Mouse (Mus musculus): ENCODE measurements around the gene Mef2d. TPM values are rescaled to one million over a fixed set of nuclear protein-coding genes. Genes with fewer than 3 reads are reported as not detected.
"Not testable (repeated sequence)": the region's sequence is repeated elsewhere in the genome, so short reads cannot be mapped to it uniquely, and the experiment has no call there.

The Mef2d gene
- polyA plus RNA-seq, 1 experiment from 2014 or later = 17.7 TPM

DNA sequence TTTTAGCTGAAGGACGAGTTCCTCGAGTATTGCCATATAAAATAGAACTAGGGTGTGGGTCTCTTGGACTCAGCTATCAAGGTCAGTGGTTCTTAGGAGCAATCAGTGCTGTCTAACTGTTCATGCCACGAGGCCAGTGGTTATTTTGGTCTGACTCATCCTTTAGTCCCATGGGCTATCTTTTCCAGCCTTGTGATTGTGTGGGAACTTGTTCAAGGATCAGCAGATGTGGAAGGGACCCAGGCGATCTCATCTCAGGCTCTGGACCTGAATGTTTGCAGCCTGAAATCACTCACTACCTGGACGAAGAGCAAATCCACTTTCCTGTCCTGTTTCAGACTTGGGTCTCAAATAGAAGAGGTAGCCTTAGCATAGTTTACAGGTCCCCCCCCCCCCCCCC is 34.9 kb downstream of the Mef2d start:
- H3K4me3 ChIP-seq = peak overlapping the region; percentile 55
- peak overlapping the region; percentile 66 for H3K4me2 ChIP-seq (replicated peaks)
- peaks cover 12% of the 10 kb centered on the region; the same call in 1 of the 2 replicates for H3K36me3 ChIP-seq
- H3K4me1 ChIP-seq = peaks cover 6% of the 10 kb centered on the region
- 70% methylated on average over 5 of the region's 5 CpGs for WGBS
- peak overlapping the region; percentile 65 for H3K9ac ChIP-seq
- no peak for ATAC-seq (ENCODE audit: low FRiP score)
- H3K27ac ChIP-seq = peak overlapping the region; percentile 94
- no peaks in the 10 kb centered on the region for H3K9me3 ChIP-seq (replicated peaks)
- H3K27me3 ChIP-seq = peaks cover 6% of the 10 kb centered on the region

DNA sequence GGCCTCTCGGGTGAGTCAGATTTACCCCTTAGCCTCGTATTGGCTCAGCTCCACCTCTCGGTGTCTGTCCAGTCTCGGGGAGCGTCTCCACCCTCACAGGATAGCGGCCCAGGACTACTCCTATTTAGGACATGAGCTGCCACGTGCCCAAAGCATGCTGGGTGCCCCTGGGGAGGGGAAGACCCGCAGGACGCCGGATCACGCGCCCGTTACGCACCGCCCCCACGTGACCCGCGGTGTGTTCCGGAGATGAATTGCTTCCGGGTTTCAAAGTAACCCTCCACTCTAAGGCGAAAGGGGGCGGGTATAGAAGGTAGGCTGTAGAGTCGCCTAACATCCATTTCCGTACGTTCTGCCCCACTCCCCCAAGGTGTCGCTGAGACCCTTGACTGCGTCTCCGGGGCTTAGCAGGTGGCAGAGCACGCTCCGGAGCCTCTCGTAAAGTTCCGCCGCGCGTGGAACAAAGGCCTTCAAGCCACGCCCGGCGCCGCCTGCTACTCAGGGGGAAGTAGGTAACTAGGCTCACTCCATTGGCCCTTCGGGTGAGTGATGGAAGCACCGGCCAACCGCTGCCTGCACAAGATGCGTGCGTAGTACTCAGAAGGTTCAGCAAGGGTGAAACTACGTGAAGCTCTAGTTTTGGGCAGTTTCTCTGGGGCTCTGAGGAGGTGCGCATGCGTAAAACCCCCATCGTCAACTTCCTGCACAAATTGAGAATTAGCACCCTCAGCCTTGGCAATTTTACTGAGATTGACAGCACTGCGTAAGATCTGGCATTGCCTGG is 35.6 kb downstream of the Mef2d start:
- Histone ChIP-seq H3K9ac (peak overlapping the region; percentile 65), H3K36me3 (peaks cover 12% of the 10 kb centered on the region; the same call in 1 of the 2 replicates), H3K4me3 (peak overlapping the region; percentile 55), H3K9me3 (replicated peaks) (no peaks in the 10 kb centered on the region), H3K27me3 (peaks cover 10% of the 10 kb centered on the region), H3K4me1 (peaks cover 6% of the 10 kb centered on the region), H3K27ac (peak overlapping the region; percentile 94), H3K4me2 (replicated peaks) (peak overlapping the region; percentile 66)
- under 1% methylated on average over 49 of the region's 49 CpGs for WGBS
- peak; percentile 100 for ATAC-seq (ENCODE audit: low FRiP score)

DNA sequence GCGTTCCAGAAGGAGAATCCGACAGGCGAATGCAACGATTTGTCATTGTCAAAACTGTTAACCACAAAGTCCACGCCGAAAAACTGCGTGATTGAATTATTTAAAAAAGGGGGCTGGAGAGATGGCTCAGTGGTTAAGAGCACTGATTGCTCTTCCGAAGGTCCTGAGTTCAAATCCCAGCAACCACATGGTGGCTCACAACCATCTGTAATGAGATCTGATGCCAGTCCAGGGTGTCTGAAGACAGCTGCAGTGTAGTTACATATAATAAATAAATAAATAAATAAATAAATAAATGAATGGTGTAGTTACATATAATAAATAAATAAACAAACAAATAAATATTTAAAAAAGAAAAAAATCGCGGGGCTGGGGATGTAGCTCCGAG is 36.2 kb downstream of the Mef2d start:
- 34% methylated on average over 11 of the region's 11 CpGs for WGBS
- not testable (repeated sequence) for H3K36me3 ChIP-seq; H3K9me3 ChIP-seq (replicated peaks); H3K9ac ChIP-seq; H3K4me1 ChIP-seq
- H3K4me2 ChIP-seq (replicated peaks) = peak overlapping the region; percentile 66
- H3K27ac ChIP-seq = peak overlapping the region; percentile 94; the same call in 1 of the 2 replicates
- 0 out of 2 replicates have a peak, but pooled peaks have one; percentile 12 for ATAC-seq (ENCODE audit: low FRiP score)
- peaks cover 13% of the 10 kb centered on the region for H3K27me3 ChIP-seq
- H3K4me3 ChIP-seq = peak overlapping the region; percentile 55

DNA sequence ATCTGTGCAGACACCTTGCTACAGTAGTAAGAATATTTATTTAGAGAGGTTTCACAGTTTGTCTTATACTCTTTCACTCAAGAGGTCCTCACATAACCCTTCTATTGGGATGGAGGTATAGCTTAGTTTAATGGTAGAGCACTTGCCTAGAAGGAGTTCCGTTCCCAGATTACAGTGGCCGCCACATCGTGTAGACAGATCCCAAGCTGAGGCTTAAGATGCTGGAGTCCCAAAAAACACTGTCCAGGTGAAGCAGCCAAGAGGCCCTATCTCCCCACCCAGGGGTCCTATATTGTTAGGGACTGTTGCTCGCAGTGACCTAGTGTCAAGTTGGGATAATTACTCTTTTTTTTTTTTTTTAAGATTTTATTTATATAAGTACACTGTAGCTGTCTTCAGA is 36.8 kb downstream of the Mef2d start:
- H3K4me1 ChIP-seq = peaks cover 6% of the 10 kb centered on the region
- 85% methylated on average over 4 of the region's 4 CpGs for WGBS
- no peak overlapping the region for H3K9ac ChIP-seq
- H3K27ac ChIP-seq = no peak overlapping the region
- H3K4me2 ChIP-seq (replicated peaks) = no peak overlapping the region
- peaks cover 3% of the 10 kb centered on the region; the same call in 1 of the 2 replicates for H3K36me3 ChIP-seq
- H3K4me3 ChIP-seq = no peak overlapping the region
- ATAC-seq (ENCODE audit: low FRiP score) = no peak
- H3K9me3 ChIP-seq (replicated peaks) = no peaks in the 10 kb centered on the region
- peaks cover 13% of the 10 kb centered on the region for H3K27me3 ChIP-seq

- H3K9ac ChIP-seq = no peak overlapping the region
- H3K4me3 ChIP-seq = no peak overlapping the region
- peaks cover 16% of the 10 kb centered on the region for H3K27me3 ChIP-seq
- no peaks in the 10 kb centered on the region for H3K36me3 ChIP-seq
- 64% methylated on average over 4 of the region's 4 CpGs for WGBS
- peaks cover 6% of the 10 kb centered on the region for H3K4me1 ChIP-seq
- no peak for ATAC-seq (ENCODE audit: low FRiP score)
- no peaks in the 10 kb centered on the region for H3K9me3 ChIP-seq (replicated peaks)
- no peak overlapping the region for H3K27ac ChIP-seq
- no peak overlapping the region for H3K4me2 ChIP-seq (replicated peaks)
Observed at GRCm38 (mm10) chr3:88181374-88181773, 39.2 kb downstream of the Mef2d start.

DNA sequence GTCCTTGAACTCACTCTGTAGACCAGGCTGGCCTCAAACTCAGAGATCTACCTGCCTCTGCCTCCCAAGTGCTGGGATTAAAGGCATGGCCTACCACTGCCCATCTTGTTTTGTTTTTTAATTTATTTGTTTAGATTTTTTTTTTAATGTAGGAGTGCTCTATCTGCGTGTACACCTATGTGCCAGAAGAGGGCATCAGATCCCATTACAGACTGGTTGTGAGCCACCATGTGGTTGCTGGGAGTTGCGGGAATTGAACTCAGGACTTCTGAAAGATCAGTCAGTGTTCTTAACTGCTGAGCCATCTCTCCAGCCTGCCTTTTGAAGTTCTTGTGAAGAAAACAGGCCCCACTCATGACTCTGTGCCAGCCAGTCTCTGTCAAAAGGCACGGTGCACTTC is 44.3 kb downstream of the Mef2d start:
- Histone ChIP-seq H3K27ac (no peak overlapping the region), H3K4me1 (no peaks in the 10 kb centered on the region), H3K9me3 (replicated peaks) (no peaks in the 10 kb centered on the region), H3K9ac (no peak overlapping the region), H3K4me2 (replicated peaks) (no peak overlapping the region), H3K4me3 (no peak overlapping the region), H3K36me3 (no peaks in the 10 kb centered on the region), H3K27me3 (peaks cover 14% of the 10 kb centered on the region)
- ATAC-seq (ENCODE audit: low FRiP score) = no peak
- WGBS = 76% methylated on average over 3 of the region's 3 CpGs

- Histone ChIP-seq H3K9me3 (replicated peaks) (no peaks in the 10 kb centered on the region), H3K27ac (no peak overlapping the region), H3K4me2 (replicated peaks) (no peak overlapping the region), H3K9ac (no peak overlapping the region), H3K4me1 (peaks cover 2% of the 10 kb centered on the region; the same call in 1 of the 2 replicates), H3K4me3 (no peak overlapping the region), H3K36me3 (no peaks in the 10 kb centered on the region), H3K27me3 (peaks cover 20% of the 10 kb centered on the region)
- ATAC-seq (ENCODE audit: low FRiP score) = no peak
- 14% methylated on average over 3 of the region's 3 CpGs for WGBS
Observed at GRCm38 (mm10) chr3:88191146-88191545, 49.0 kb downstream of the Mef2d start.

- no peak overlapping the region for H3K27ac ChIP-seq
- WGBS = 27% methylated on average over 9 of the region's 9 CpGs
- peaks cover 2% of the 10 kb centered on the region; the same call in 1 of the 2 replicates for H3K4me1 ChIP-seq
- no peaks in the 10 kb centered on the region for H3K36me3 ChIP-seq
- ATAC-seq (ENCODE audit: low FRiP score) = peak; percentile 66
- no peak overlapping the region for H3K4me3 ChIP-seq
- H3K9ac ChIP-seq = no peak overlapping the region
- H3K9me3 ChIP-seq (replicated peaks) = no peaks in the 10 kb centered on the region
- peaks cover 26% of the 10 kb centered on the region for H3K27me3 ChIP-seq
- H3K4me2 ChIP-seq (replicated peaks) = no peak overlapping the region
Observed at GRCm38 (mm10) chr3:88191820-88192616, 49.8 kb downstream of the Mef2d start.

DNA sequence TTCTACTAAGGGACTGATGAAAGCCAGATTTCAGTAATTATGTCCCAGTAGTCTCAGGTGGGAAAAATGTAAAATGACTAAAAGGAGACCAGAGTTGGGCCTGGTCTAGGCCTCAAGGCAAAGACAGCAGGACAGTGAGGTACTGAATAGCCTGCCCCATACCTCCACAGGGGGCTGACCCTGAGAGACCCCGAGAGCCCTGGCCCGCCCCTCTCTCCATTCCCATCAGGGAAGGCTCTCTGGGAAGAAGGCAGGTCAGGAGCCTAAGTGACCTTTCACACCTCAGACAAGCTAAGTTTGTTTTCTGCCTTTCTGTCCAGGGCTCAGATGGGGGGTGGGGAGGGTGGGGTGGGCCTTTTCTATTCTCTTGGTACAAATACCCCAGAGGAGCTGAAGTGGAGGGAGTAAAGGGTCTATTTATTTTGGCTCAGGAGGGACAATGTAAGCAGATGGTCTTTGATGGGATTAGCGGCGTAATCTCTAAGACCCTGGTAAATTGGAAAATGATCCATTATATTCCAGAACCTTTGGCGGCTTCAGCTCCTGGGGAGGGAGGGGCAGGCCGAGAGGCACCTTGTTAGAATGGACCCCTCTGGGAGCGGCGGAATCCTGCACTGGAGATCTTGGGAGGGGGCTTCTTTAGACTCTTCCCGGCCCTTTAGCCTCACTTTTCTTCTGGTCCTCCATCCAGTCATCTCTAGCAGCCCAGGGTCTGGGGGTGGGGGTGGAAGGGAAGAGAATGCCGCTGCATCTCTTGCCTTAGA is 55.8 kb downstream of the Mef2d start:
- peak; percentile 21; the same call in 1 of the 2 replicates for ATAC-seq (ENCODE audit: low FRiP score)
- peak overlapping the region; percentile 76 for H3K27ac ChIP-seq
- WGBS = 4% methylated on average over 10 of the region's 10 CpGs
- H3K36me3 ChIP-seq = no peaks in the 10 kb centered on the region
- peak overlapping the region; percentile 32; the same call in 1 of the 2 replicates for H3K9ac ChIP-seq
- H3K4me1 ChIP-seq = peaks cover 40% of the 10 kb centered on the region
- no peaks in the 10 kb centered on the region for H3K9me3 ChIP-seq (replicated peaks)
- no peak overlapping the region for H3K4me3 ChIP-seq
- peak overlapping the region; percentile 38 for H3K4me2 ChIP-seq (replicated peaks)
- peaks cover 68% of the 10 kb centered on the region for H3K27me3 ChIP-seq

DNA sequence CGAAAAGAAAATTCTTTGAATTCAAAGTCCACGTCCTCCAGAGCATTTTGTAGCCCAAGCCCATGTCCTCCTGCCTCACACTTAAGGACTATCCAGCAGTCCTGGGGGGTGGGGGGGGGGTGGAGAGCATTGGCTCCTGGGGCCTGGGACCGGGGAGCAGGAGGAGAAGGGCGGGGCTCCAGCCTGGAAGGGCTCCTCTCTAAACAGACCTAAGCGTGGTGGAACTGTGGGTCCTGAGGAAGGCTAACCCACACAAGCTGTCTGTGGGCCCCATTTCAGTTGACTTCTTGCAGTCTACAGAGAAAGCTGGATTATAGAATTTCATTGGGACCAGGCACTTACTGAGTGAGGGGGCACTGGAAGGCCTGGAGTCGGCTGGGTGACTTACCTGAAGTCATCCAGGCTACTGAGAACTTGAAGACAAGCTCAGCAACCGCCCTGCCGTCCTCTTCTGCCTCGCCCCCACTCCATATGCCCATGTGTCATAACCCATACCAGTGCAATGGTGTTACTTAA is 56.4 kb downstream of the Mef2d start:
- Histone ChIP-seq H3K4me3 (no peak overlapping the region), H3K27ac (peak overlapping the region; percentile 76), H3K4me2 (replicated peaks) (peak overlapping the region; percentile 38), H3K9me3 (replicated peaks) (no peaks in the 10 kb centered on the region), H3K27me3 (peaks cover 68% of the 10 kb centered on the region), H3K4me1 (peaks cover 45% of the 10 kb centered on the region), H3K36me3 (no peaks in the 10 kb centered on the region), H3K9ac (peak overlapping the region; percentile 32; the same call in 1 of the 2 replicates)
- 3% methylated on average over 9 of the region's 9 CpGs for WGBS
- ATAC-seq (ENCODE audit: low FRiP score) = no peak

DNA sequence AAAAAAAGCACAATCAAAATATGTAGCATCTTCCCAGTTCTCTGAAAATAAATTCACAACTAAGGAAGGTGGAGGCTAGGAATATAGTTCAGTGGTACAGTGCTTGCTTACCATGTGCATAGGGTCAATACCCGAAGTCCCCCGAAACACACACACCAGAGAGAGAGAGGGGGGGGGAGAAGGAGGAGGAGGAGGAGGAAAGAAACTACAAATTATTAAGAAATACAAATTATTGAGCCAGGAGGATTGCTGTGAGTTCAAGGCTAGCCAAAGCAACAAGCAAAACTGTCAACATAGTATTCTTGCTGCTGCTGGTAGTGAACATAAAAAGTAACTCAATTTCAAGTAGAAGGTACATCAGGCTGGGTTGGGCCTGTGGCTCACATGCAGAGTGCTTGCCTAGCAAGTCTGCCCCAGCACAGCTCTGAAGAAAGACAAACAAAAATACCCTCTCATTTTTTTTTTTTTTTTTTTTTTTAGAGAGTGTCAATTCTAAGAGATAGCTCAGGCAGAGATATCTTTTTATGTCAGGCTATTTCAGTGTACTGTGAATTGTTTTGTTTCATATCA is 57.5 kb downstream of the Mef2d start:
- Histone ChIP-seq H3K4me3 (peak overlapping the region; percentile 50; the same call in 1 of the 2 replicates), H3K4me1 (peaks cover 56% of the 10 kb centered on the region), H3K36me3 (no peaks in the 10 kb centered on the region), H3K4me2 (replicated peaks) (peak overlapping the region; percentile 78), H3K9ac (no peak overlapping the region), H3K27ac (peak overlapping the region; percentile 82; the same call in 1 of the 2 replicates), H3K9me3 (replicated peaks) (no peaks in the 10 kb centered on the region), H3K27me3 (peaks cover 75% of the 10 kb centered on the region)
- 36% methylated on average over 2 of the region's 2 CpGs for WGBS
- no peak for ATAC-seq (ENCODE audit: low FRiP score)

Data from hindbrain, embryonic 12.5 days (tissue).